Mouse (Mus musculus): ENCODE data around the gene Ank2. TPM values are rescaled to one million over a fixed set of nuclear protein-coding genes. Genes with fewer than 3 reads are reported as not detected.

The Ank2 gene
- total and polyA plus RNA-seq, 2 experiments: 1.2 to 5.6 TPM

DNA sequence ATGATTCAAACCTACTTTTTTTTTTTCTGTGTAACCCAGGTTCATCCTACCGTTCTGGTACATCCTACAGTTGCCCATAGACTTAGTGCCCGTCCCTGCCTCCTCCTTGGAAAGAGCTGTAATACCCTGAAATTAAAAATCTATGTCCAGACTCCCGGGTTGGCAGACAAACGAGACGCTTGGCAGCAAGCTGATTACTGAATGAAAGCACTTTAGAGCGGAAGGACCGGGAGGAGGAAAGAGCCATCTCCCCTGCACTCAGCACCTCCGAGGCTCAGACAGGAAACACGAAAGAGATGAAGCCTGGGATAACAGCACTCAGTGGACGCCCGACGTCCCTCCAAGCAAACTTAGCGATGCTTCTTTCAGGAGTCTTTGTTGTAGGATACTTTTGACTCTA lies 69.3 kb downstream of the Ank2 start:
- Histone ChIP-seq H3K4me3 (ENCODE audit: insufficient read depth, low read depth, low read length) (no peak overlapping the region), H3K4me1 (ENCODE audit: control insufficient read depth, insufficient read depth, low read length) (no peaks in the 10 kb centered on the region), H3K36me3 (ENCODE audit: control insufficient read depth, insufficient read depth, low read length) (no peaks in the 10 kb centered on the region), H3K9ac (ENCODE audit: low read depth, low read length) (no peak overlapping the region), H3K79me2 (ENCODE audit: control insufficient read depth, insufficient read depth, low read length) (no peaks in the 10 kb centered on the region), H3K27ac (replicated peaks; ENCODE audit: insufficient read depth, low read depth, low read length) (no peak overlapping the region), H3K27me3 (ENCODE audit: control insufficient read depth, insufficient read depth, low read length) (no peaks in the 10 kb centered on the region)
- 71% methylated on average over 13 of the region's 13 CpGs for WGBS
- DNase-seq (ENCODE audit: extremely low read depth, low read depth, low spot score): no peak
- TF ChIP-seq CTCF (IDR thresholded peaks at IDR 0.05; ENCODE audit: low read depth, low read length) (no peak), POLR2A (IDR thresholded peaks at IDR 0.05; ENCODE audit: extremely low read depth, insufficient read depth, low read length) (no peak)

DNA sequence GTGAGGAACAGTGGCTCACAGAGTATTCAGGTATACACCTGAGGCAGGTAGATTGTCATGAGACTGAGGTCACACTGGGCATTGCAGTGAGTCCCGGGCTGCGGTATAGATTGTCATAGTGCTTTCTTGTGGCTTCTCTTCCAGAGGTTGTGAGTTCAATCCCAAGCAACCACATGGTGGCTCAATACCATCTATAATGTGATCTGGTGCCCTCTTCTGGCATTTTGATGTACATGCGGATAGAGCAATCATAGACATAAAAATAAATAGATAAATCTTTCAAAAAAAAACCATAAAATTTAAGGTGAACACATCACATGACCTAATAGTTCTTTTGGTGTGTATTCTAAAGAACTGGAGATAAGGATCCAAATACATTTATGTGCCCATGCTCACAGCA lies 70.6 kb downstream of the Ank2 start:
- Histone ChIP-seq H3K27me3 (ENCODE audit: control insufficient read depth, insufficient read depth, low read length) (no peaks in the 10 kb centered on the region), H3K79me2 (ENCODE audit: control insufficient read depth, insufficient read depth, low read length) (no peaks in the 10 kb centered on the region), H3K9ac (ENCODE audit: low read depth, low read length) (no peak overlapping the region), H3K4me1 (ENCODE audit: control insufficient read depth, insufficient read depth, low read length) (no peaks in the 10 kb centered on the region), H3K4me3 (ENCODE audit: insufficient read depth, low read depth, low read length) (no peak overlapping the region), H3K36me3 (ENCODE audit: control insufficient read depth, insufficient read depth, low read length) (no peaks in the 10 kb centered on the region), H3K27ac (replicated peaks; ENCODE audit: insufficient read depth, low read depth, low read length) (no peak overlapping the region)
- WGBS: 89% methylated on average over 3 of the region's 3 CpGs
- DNase-seq (ENCODE audit: extremely low read depth, low read depth, low spot score): no peak
- TF ChIP-seq CTCF (IDR thresholded peaks at IDR 0.05; ENCODE audit: low read depth, low read length): no peak
- no peak for TF ChIP-seq POLR2A (IDR thresholded peaks at IDR 0.05; ENCODE audit: extremely low read depth, insufficient read depth, low read length)

DNA sequence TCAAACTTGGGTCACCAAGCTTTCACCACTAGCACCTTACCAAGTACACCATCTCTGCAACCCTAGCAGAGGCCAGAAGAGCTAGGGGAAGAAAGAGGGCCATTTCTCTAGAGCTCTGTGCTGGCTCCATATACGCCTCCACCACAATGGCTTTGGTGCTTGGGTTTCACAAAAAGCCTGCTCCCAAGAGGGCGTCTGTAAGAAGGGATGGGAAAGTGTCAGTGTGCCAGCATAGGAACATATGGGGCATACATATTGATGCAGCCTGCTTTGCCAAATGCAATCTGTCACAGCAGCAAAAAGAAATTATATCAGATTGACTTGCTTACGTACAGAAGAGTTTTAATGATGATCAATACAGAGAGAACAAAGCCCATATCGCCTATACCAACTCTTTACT lies 82.2 kb downstream of the Ank2 start:
- Histone ChIP-seq H3K79me2 (ENCODE audit: control insufficient read depth, insufficient read depth, low read length) (no peaks in the 10 kb centered on the region), H3K36me3 (ENCODE audit: control insufficient read depth, insufficient read depth, low read length) (no peaks in the 10 kb centered on the region), H3K9ac (ENCODE audit: low read depth, low read length) (no peak overlapping the region), H3K4me1 (ENCODE audit: control insufficient read depth, insufficient read depth, low read length) (no peaks in the 10 kb centered on the region), H3K27ac (replicated peaks; ENCODE audit: insufficient read depth, low read depth, low read length) (no peak overlapping the region), H3K27me3 (ENCODE audit: control insufficient read depth, insufficient read depth, low read length) (no peaks in the 10 kb centered on the region; the same call in 1 of the 2 replicates), H3K4me3 (ENCODE audit: insufficient read depth, low read depth, low read length) (no peak overlapping the region)
- WGBS: 89% methylated on average over 4 of the region's 4 CpGs
- TF ChIP-seq POLR2A (IDR thresholded peaks at IDR 0.05; ENCODE audit: extremely low read depth, insufficient read depth, low read length): no peak
- DNase-seq (ENCODE audit: extremely low read depth, low read depth, low spot score): no peak

DNA sequence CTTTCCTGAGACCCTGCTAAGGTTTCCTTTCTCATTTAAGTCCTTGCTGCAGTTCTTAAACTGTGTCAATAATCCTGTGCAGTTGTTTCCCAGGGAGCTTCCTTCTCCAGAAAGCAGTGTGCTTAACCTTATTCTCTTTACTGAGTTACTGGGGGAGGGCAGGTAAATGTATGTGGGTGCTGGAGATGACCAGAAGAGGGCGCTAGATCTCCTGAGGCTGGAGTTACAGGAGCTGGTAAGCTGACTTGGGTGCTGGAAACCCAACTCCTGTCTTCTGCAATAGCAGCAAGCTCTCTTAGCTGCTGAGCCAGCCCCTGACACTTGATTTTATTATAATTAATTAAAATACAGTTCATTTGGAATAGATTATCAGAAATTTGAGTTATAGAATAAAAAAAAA lies 84.7 kb downstream of the Ank2 start:
- no peaks in the 10 kb centered on the region for H3K4me1 ChIP-seq (ENCODE audit: control insufficient read depth, insufficient read depth, low read length)
- no peak for TF ChIP-seq CTCF (IDR thresholded peaks at IDR 0.05; ENCODE audit: low read depth, low read length)
- no peaks in the 10 kb centered on the region for H3K79me2 ChIP-seq (ENCODE audit: control insufficient read depth, insufficient read depth, low read length)
- DNase-seq (ENCODE audit: extremely low read depth, low read depth, low spot score): no peak
- no peak overlapping the region for H3K9ac ChIP-seq (ENCODE audit: low read depth, low read length)
- 42% methylated on average over 1 of the region's 1 CpGs for WGBS
- H3K27me3 ChIP-seq (ENCODE audit: control insufficient read depth, insufficient read depth, low read length): no peaks in the 10 kb centered on the region; the same call in 1 of the 2 replicates
- H3K36me3 ChIP-seq (ENCODE audit: control insufficient read depth, insufficient read depth, low read length): no peaks in the 10 kb centered on the region
- H3K27ac ChIP-seq (replicated peaks; ENCODE audit: insufficient read depth, low read depth, low read length): no peak overlapping the region
- H3K4me3 ChIP-seq (ENCODE audit: insufficient read depth, low read depth, low read length): no peak overlapping the region

- Histone ChIP-seq H3K36me3 (ENCODE audit: control insufficient read depth, insufficient read depth, low read length) (no peaks in the 10 kb centered on the region), H3K27ac (replicated peaks; ENCODE audit: insufficient read depth, low read depth, low read length) (no peak overlapping the region), H3K79me2 (ENCODE audit: control insufficient read depth, insufficient read depth, low read length) (no peaks in the 10 kb centered on the region), H3K9ac (ENCODE audit: low read depth, low read length) (no peak overlapping the region), H3K4me3 (ENCODE audit: insufficient read depth, low read depth, low read length) (peak overlapping the region; percentile 33; the same call in 1 of the 2 replicates), H3K4me1 (ENCODE audit: control insufficient read depth, insufficient read depth, low read length) (no peaks in the 10 kb centered on the region), H3K27me3 (ENCODE audit: control insufficient read depth, insufficient read depth, low read length) (no peaks in the 10 kb centered on the region)
- DNase-seq (ENCODE audit: extremely low read depth, low read depth, low spot score): no peak
- TF ChIP-seq CTCF (IDR thresholded peaks at IDR 0.05; ENCODE audit: low read depth, low read length): no peak
- TF ChIP-seq POLR2A (IDR thresholded peaks at IDR 0.05; ENCODE audit: extremely low read depth, insufficient read depth, low read length): no peak
- 19% methylated on average over 23 of the region's 23 CpGs for WGBS
Measured at GRCm38 (mm10) chr3:127408684-127409550, 90.2 kb downstream of the Ank2 start.

DNA sequence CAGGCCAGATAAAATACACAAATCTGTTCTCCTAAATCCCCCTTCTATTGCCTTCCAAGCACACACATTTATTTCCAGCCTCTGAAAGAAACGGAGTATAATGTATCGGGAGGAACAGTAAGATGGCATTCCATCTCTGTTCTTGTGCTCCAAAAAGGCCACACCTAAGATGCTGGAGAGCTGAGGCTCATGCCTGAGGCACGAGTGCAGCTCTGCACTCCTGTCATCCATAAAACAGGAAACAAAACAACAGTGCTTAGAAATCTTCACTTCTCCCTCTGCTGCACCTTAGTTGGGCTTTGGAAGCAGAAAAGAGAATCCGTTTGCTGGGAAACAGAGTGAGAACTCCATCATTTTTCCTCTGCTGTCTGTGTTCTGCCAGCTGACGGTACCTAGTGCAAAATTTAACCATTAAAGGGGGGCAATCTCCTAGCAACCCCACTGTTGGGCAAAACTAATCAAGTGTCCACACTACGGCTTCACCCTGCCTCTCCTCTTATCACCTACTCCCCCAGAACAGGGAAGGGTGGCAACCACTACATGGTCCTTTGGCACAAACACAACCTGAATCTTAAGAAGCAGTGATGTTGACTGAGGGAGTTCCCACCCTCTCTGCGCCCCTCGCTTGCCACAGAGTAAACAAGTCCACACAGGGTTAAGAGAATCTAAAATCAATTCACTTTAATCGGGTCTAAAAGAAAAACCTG lies 91.1 kb downstream of the Ank2 start:
- TF ChIP-seq CTCF (IDR thresholded peaks at IDR 0.05; ENCODE audit: low read depth, low read length) (no peak), POLR2A (IDR thresholded peaks at IDR 0.05; ENCODE audit: extremely low read depth, insufficient read depth, low read length) (no peak)
- WGBS: 25% methylated on average over 9 of the region's 9 CpGs
- H3K79me2 ChIP-seq (ENCODE audit: control insufficient read depth, insufficient read depth, low read length): no peaks in the 10 kb centered on the region
- H3K4me3 ChIP-seq (ENCODE audit: insufficient read depth, low read depth, low read length): no peak overlapping the region
- H3K27ac ChIP-seq (replicated peaks; ENCODE audit: insufficient read depth, low read depth, low read length): no peak overlapping the region
- H3K36me3 ChIP-seq (ENCODE audit: control insufficient read depth, insufficient read depth, low read length): no peaks in the 10 kb centered on the region
- no peak for DNase-seq (ENCODE audit: extremely low read depth, low read depth, low spot score)
- no peaks in the 10 kb centered on the region for H3K4me1 ChIP-seq (ENCODE audit: control insufficient read depth, insufficient read depth, low read length)
- no peak overlapping the region for H3K9ac ChIP-seq (ENCODE audit: low read depth, low read length)
- H3K27me3 ChIP-seq (ENCODE audit: control insufficient read depth, insufficient read depth, low read length): no peaks in the 10 kb centered on the region

All from liver, adult 2 months (tissue).